Mouse (Mus musculus) central nervous system, embryonic 18 days (tissue): ENCODE measurements around the gene Naf1. TPM values are rescaled to one million over a fixed set of nuclear protein-coding genes. Genes with fewer than 3 reads are reported as not detected.

Experiments
- polyA plus RNA-seq: library from polyadenylated mRNA; depleted of rRNA; stranded (reverse); fragments of >200 nt; gene quantifications from 2 replicates; pipeline ENCODE4 v1.2.3, GENCODE M21; 2012; rRNA removed

Gene Naf1
- polyA plus RNA-seq, result 8.7 and 8.9 TPM in 2 replicates

DNA sequence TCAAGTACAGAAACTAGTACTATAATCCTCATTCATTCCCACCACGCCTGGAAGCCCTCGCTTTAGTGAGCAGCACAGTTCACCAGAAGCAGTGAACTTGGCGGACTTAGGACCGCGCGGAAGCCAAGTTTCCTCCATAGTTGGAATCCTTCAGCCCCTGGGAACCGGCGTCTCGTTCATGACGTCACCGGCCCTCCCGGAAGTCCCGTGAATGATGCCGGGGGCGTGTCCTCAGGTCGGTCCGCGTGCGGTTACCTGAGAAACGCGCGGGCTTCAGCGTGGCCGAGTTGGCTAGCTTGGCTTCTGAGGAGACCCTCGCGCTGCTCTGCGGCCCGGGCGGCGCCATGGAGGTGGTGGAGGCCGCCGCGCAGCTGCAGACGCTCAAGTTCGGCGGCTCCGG lies at the start of gene Naf1:
TSS of gene Naf1 (plus strand) at position 195 of the 400 bp plus-strand sequence.

Other genes starting within 250 kb of the Naf1 start
- gene Npy5r, start 172.1 kb upstream of the Naf1 start, polyA plus RNA-seq, result 2.0 TPM in 2 replicates
- gene Npy1r, start 163.0 kb upstream of the Naf1 start, polyA plus RNA-seq, result 12.8 and 16.3 TPM in 2 replicates